Mouse (Mus musculus): Measurements from ENCODE around the gene Mindy4b-ps. TPM values are rescaled to one million over a fixed set of nuclear protein-coding genes. Genes with fewer than 3 reads are reported as not detected.

Mindy4b-ps gene
- polyA plus RNA-seq, 1 experiment = 2.4 TPM

DNA sequence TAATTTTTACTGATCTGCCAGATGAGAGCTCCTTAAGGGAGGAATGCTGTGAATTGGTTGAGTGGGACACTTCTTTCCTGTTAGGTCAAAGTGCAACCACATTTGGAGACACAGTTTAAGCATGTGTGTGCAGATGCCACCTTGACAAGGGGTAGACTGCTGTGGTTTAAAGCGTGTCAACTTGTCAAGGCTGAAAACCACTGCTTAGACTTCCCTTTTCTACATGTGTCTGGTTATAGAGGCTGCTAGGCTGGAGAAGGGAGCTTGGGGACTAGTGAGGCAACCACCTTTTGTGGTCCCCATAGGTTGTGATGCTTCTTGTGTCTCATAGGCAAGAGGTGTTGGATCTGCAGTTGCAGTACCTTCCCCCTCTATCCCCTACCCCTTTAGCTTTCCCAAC is 74.2 kb downstream of the Mindy4b-ps start:
- Histone ChIP-seq H3K27ac (ENCODE audit: insufficient read depth, low read length) (no peak overlapping the region), H3K4me3 (replicated peaks; ENCODE audit: insufficient read depth, low read depth, low read length) (no peak overlapping the region), H3K4me1 (ENCODE audit: control insufficient read depth, insufficient read depth, low read length) (peaks cover 7% of the 10 kb centered on the region; the same call in 1 of the 2 replicates), H3K27me3 (ENCODE audit: control insufficient read depth, insufficient read depth, low read length) (no peaks in the 10 kb centered on the region)
- no peak for DNase-seq
- WGBS = 82% methylated on average over 1 of the region's 1 CpGs
- no peak for TF ChIP-seq POLR2A (IDR thresholded peaks at IDR 0.05; ENCODE audit: borderline replicate concordance, insufficient read depth, low read length)
- no peak for TF ChIP-seq CTCF (IDR thresholded peaks at IDR 0.05; ENCODE audit: borderline replicate concordance, insufficient read depth, low read depth, low read length)

GRCm38 (mm10) chr3:58739536-58739935 is 82.6 kb downstream of the Mindy4b-ps start:
- 62% methylated on average over 2 of the region's 2 CpGs for WGBS
- Histone ChIP-seq H3K4me1 (ENCODE audit: control insufficient read depth, insufficient read depth, low read length) (no peaks in the 10 kb centered on the region), H3K4me3 (replicated peaks; ENCODE audit: insufficient read depth, low read depth, low read length) (no peak overlapping the region), H3K27ac (ENCODE audit: insufficient read depth, low read length) (no peak overlapping the region), H3K27me3 (ENCODE audit: control insufficient read depth, insufficient read depth, low read length) (no peaks in the 10 kb centered on the region)
- TF ChIP-seq CTCF (IDR thresholded peaks at IDR 0.05; ENCODE audit: borderline replicate concordance, insufficient read depth, low read depth, low read length) (no peak), POLR2A (IDR thresholded peaks at IDR 0.05; ENCODE audit: borderline replicate concordance, insufficient read depth, low read length) (no peak)
- no peak for DNase-seq

Other genes with a start within 250 kb of the Mindy4b-ps start
- 121 and 125 TPM in 2 replicates for gene Selenot, start 245.7 kb downstream of the Mindy4b-ps start, polyA plus RNA-seq (2012; rRNA removed)
- gene Erich6, start 185.1 kb downstream of the Mindy4b-ps start, polyA plus RNA-seq (2012; rRNA removed) = 1.9 and 2.2 TPM in 2 replicates
- gene Siah2, start 129.9 kb downstream of the Mindy4b-ps start, polyA plus RNA-seq (2012; rRNA removed) = 25.0 and 26.7 TPM in 2 replicates
- gene Clrn1, start 63.0 kb upstream of the Mindy4b-ps start, polyA plus RNA-seq (2012; rRNA removed) = 0.61 and 0.81 TPM in 2 replicates
- gene Med12l, start 183.5 kb upstream of the Mindy4b-ps start, polyA plus RNA-seq (2012; rRNA removed) = 16.9 and 19.0 TPM in 2 replicates